Mouse (Mus musculus): ENCODE results near the gene Zdhhc1.

The Zdhhc1 gene

DNA sequence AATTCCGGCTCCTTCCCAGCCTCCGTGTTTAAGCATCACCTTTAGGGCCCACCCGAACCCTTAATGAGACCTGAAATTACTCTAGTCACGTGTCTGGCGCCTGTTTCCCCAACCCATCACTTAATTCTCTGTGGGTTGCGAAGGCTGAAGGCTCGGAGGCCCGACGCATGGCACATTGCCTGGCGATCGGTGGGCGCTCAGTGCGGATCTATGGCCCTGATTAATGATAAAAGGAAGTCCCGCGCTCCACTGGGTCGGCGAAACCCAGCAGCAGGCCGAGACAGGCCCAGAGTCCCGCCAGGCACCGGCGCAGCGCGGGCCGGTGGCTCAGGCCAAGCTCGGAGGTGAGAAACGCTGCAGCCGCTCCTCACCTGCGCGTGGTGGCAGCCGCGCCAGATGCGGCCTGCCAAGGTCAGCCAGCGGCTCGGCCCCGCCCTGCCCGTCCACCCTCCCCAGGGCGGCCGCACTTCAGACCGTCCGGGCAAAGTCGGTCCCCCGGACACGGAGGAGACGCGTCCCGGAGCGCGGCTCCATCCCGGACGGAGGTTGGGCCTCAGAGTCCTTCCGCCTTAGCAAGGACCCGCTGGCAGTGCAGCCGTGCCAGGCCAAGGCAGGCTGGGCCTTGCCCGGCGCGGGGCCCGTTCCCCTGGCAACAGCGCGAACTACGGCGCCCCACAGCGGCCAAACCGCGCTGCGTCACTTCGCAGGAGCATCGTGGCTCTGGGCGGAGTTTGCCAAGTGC, at the start of gene Zdhhc1:
Zdhhc1 (minus strand) TSS at position 464 of the 742 bp plus-strand sequence.
- no peak for DNase-seq (ENCODE audit: low read depth, low spot score)

DNA sequence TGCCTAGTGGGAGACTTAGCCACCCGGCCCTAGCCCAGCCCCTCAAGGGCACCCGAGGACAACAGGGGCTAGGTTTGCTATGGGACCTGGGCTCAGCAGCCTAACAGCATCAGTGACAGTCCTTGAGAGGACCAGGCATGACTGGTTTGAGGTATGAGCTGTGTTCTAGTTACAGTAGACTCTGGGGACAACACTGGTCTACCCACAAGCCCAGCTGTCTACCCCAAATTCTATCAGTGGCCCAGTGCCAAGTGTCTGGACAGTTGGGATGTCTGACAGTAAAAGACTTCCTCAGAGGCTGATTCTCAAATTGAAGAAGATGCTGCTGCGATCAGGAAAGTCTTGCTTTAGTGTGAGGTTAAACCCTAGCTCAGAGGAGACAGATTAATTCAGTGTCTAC, 48.5 kb upstream of the Zdhhc1 start:
- no peak for DNase-seq (ENCODE audit: low read depth, low spot score)

- DNase-seq (ENCODE audit: low read depth, low spot score), result no peak
Observed at GRCm38 (mm10) chr8:105544544-105545205, 48.0 kb upstream of the Zdhhc1 start.

DNA sequence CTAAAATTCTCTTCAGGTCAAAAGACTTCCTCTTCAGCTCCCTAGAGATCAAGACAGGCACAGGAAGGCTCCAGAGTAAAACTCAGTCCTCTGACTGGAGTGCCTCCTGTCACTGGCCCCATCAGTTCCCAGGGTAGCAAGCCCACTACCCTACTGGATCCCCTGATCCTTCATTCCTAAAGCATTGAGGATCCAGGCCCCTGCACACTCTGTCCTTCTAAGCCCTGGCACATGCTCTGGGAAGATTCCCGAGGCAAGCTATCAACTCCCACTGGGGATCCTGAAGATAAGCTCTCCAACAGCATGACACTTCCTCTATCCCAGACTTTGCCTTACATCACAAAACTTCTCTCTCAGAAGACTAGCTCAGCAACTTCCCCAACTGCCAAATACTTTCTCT, 47.0 kb upstream of the Zdhhc1 start:
- DNase-seq (ENCODE audit: low read depth, low spot score), result no peak

DNA sequence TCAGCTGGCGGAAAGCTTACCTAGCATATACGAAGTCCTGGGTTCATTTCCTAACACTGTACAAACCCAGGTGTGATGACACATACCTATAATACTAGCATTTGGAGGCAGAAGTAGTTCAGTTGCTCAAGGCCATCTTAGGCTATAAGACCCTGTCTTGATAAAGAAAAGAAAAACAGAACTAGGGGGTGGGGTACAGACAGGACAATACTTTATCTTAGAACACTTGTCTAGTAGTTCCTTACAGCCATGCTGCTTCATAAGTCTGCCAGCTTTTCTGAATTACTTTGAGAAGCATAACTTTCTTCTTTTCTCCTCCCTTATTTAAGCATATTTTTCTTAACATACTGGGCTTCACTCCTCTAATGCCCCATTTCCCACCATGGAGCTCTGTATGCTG, 46.1 kb upstream of the Zdhhc1 start:
- DNase-seq (ENCODE audit: low read depth, low spot score), result no peak

DNA sequence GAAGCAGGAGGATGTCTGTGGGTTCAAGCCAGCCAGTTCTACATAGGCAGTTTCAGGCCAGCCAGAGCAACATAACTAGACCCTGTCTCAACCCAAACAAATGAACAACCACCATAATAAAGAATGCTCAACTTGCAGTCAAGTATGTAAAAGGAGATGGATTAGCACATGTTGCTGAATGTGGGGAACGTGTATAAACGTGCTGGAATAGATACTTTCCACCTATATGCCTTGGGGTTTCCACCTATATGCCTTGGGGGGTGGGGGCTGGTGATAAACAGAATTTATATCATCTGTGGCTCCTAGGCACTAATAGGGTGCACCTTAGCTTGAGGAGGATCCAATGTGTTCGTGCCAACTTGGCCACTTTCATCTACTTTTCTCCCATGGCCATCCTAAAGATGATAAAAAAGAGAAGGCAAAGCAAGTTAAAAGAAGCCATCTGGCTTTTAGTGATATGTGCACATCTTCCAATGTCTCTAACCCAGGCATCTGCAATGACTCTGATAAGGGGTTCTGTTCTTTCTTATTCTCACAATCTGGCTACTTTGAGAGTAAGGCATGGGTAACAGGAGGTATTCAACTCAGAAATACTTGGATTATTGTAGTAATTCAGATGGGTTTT, 45.4 kb upstream of the Zdhhc1 start:
- no peak for DNase-seq (ENCODE audit: low read depth, low spot score)

- no peak for DNase-seq (ENCODE audit: low read depth, low spot score)
Observed at GRCm38 (mm10) chr8:105538940-105539339, 42.2 kb upstream of the Zdhhc1 start.

GRCm38 (mm10) chr8:105537011-105537677, 40.4 kb upstream of the Zdhhc1 start:
- DNase-seq (ENCODE audit: low read depth, low spot score), result no peak

DNA sequence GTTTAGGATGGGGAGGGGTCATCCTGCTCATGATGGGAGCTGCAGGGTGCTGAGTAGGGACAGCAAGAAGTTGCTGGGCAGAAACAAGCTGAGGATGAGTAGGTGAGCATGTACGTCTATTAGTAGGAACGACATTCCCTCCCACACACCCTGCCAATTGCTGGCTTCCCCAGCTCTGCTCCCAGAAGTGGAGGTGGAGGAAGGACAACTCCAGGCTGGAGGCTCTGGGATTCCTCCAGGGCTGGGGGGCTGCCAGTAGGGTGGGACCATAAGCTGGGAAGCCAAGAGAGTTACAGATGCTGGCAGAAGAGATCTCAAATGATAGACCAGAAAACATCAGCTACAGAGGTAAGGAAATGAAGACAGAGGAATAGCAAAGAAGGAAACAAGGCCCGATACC, 39.8 kb upstream of the Zdhhc1 start:
- no peak for DNase-seq (ENCODE audit: low read depth, low spot score)

GRCm38 (mm10) chr8:105533892-105534329, 37.2 kb upstream of the Zdhhc1 start:
- no peak for DNase-seq (ENCODE audit: low read depth, low spot score)

GRCm38 (mm10) chr8:105533439-105533838, 36.7 kb upstream of the Zdhhc1 start:
- no peak for DNase-seq (ENCODE audit: low read depth, low spot score)

GRCm38 (mm10) chr8:105531774-105532173, 35.1 kb upstream of the Zdhhc1 start:
- no peak for DNase-seq (ENCODE audit: low read depth, low spot score)

DNA sequence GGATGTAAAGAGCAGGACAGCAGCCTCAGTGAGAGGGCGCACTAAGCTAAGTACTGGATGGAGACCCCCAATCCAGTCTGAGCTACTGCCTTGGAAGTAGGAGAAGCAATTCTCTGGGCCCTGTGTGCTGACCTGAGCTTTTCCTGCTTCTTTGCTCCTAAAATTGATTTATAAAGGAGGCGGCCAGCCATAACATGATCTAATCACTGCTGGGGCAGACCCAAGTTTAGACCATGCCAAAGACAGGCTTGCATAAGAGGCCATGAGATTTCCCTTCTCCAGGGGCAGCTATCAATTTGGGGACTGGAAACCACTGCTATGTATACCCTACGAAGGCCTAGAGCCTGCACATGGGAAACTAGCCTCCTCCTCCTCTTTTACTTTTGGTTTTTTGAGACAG, 32.6 kb upstream of the Zdhhc1 start:
- DNase-seq (ENCODE audit: low read depth, low spot score), result no peak

GRCm38 (mm10) chr8:105528206-105528605, 31.5 kb upstream of the Zdhhc1 start:
- no peak for DNase-seq (ENCODE audit: low read depth, low spot score)

- DNase-seq (ENCODE audit: low read depth, low spot score), result no peak
Observed at GRCm38 (mm10) chr8:105527110-105527509, 30.4 kb upstream of the Zdhhc1 start.

GRCm38 (mm10) chr8:105522890-105523289, 26.2 kb upstream of the Zdhhc1 start:
- no peak for DNase-seq (ENCODE audit: low read depth, low spot score)

DNA sequence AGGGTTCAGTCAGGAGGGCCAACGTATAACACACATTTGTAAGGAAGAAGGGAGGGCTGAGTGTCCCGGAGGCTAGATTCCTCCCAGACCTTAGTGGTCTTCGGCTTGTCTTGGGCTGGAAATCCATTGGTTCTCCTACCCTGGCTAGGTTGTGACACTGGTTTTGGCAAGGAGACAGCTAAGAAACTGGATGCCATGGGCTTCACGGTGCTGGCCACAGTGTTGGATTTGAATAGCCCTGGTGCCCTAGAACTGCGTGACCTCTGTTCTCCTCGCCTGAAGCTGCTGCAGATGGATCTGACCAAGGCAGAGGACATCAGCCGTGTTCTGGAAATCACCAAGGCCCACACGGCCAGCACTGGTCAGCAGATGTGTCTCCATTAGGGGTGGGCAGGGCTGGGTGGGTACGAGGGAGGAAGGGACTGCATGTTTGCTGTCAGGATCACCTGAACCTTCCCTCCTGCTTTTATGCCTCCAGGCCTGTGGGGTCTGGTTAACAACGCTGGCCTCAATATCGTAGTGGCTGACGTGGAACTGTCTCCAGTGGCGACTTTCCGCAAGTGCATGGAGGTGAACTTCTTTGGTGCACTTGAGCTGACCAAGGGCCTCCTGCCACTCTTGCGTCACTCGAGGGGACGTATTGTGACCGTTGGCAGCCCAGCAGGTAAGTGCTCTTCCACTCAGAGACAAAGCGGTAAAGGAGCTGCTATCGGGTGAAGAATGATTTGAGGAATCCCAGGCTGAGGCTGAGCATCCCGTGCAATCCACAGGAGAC, 25.5 kb upstream of the Zdhhc1 start:
- no peak for DNase-seq (ENCODE audit: low read depth, low spot score)

DNA sequence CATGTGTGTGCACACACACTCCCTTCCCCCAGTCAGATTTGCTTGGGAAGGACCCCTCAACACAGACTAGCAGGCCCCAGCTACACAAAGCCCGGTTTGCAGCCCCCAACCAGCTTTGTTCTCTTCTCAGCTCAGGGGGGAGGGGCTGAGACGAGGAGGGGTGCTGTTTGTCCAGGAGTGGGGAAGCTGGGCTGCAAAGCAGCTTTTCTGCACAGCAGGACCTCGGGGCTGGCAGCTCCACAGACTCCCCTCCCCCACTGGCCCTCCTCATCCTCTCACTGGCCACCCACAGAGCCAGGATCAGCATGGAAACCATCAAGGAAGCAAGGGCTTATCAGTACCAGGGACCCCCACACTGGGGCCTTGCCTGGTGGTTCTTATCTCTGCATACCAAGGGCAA, 24.4 kb upstream of the Zdhhc1 start:
- DNase-seq (ENCODE audit: low read depth, low spot score), result no peak

DNA sequence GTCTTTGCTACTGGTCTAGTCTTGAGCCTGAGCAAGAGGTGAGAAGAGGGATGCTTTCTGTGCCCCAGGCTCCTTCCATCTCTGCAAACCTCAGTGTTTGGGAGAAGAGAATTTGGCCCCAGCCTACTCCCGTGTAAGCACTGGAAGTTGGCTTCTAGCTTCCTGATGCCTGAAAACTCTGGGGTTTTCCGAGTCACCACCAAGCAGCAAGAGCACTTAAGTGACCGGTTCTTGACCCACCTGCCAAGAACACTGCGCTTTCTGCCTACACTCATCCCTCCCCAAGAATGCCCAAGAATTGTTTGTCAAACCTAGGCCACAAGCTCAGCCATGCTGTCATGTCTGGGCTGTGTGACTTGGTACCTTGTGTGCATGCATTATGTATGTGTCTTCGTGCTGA, 23.8 kb upstream of the Zdhhc1 start:
- DNase-seq (ENCODE audit: low read depth, low spot score), result no peak

GRCm38 (mm10) chr8:105519591-105519990, 22.9 kb upstream of the Zdhhc1 start:
- no peak for DNase-seq (ENCODE audit: low read depth, low spot score)

All from embryo, embryonic 11.5 days (tissue).